Mouse (Mus musculus): Measurements from ENCODE around the gene C1qb.

Gene C1qb

DNA sequence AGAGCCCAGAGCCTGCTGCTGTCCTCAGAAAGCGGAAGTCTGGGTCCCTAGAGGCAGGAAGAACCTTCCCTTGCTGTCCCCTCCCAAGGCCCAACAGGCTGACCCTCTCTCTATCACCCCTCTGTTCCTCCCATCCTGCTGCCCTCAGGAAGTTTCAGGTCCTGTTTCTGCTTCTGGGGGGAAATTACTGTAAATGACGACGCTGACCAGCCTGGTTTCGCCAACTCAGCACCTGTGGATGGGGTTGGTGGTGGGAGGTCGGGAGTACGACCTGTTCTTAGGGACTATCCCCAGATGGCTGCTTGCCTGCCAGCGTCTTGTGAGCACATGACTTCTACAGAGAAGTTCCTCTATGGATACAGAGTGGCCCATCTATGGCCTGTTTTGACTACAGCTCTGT lies at the start of gene C1qb:
C1qb (minus strand) TSS at position 87 of the 400 bp plus-strand sequence.
- DNase-seq (ENCODE audit: low spot score in 2 of 2), result no peak

DNA sequence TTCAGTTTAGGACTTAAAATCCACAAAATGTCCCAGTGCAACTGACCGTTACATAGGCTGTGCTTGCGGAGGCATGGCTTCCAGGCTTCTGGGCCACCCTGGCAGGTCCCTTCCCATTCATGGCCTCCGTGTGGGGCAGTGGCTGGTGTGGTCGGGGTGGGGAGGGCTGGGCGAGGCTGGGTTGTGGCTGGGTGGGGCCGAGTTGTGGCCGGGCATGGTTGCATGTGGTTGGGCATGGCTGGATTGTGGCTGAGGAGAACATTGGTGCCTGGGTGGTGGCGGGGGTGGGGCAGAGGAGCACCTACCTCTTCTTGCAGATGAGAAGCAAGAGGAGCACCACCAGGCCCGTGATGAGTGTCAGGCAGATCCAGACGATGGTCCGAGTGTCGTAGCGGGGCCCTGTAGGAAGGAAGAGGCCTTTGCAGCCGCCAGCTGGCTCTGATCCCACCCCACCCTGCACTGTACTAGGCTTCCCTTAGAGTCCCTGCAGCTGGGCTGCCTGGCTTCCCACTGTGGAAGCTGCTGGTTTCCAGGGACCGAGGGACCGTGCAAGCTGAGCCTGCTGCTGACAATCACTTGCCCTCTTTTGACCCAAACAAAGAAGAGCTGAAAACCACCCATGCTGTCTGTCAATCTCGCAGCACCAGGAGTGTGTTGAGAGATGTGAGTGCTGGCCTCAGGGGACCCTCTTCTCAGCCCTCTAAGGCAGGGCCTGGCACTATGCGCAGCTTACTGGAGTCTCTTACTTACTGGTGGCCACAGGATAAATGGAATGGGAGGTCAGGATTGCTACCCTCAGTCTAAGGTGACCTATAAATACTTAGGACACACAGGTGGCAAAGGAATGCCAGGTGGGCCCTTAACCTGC lies 49.0 kb upstream of the C1qb start:
- DNase-seq (ENCODE audit: low spot score in 2 of 2), result no peak

DNA sequence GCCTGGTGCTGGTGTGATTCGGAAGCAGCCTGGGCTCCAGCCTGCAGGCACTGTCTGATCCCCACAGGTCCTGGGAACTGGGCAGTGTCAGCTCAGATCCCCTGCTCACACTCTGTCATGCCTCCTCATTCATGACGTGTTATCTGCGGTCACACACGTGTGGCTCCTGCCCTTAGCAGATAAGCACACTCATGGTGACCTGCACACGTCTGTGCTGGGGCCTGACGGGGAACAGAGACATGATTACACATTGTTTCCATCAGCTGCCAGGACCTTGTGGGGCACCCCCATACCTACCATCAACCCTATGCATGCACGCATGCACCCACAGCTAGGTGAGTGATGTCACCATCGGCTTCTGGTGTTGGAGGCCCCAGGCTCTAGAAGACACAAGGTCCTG lies 44.5 kb upstream of the C1qb start:
- no peak for DNase-seq (ENCODE audit: low spot score in 2 of 2)

DNA sequence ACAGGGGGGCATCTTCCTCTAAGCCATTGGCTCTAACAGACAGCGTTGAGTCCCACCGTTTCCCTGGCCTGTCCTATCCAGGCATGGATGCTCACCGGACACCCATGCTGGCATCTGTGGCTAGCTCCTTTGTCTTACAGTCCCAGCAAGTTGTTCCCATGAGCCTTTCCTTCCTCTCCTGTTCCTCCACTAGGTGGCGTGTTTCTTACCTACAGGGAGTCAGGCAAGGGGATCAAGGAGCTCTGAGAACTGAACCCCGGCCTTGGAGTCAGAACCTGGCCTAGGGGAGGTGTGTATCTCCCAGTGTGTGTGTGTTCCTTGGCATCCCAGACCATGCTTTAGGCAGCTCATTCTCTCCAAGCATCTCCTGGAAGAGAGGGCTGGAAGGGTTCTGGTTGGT lies 42.9 kb upstream of the C1qb start:
- DNase-seq (ENCODE audit: low spot score in 2 of 2), result peak in 1 of 2 experiments; percentile 38

DNA sequence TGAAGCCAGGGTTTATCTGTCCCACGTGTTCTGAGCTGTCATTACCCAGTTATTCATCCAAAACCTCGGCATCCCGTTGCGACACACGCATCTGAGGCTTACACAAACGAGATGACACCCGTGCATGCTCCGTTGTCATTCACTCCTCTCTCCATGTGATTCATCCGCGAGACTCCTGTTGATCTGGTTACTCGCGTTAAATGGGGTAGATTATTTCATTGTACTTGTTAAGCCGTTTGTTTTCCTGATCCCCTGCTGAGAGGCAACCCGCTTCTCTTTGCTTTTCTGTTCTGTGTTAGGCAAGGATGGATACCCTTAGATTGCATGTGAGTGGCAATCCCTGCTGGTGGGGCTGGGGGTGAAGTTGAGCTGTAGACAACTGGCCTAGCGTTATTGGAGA lies 39.8 kb upstream of the C1qb start:
- DNase-seq (ENCODE audit: low spot score in 2 of 2), result no peak

DNA sequence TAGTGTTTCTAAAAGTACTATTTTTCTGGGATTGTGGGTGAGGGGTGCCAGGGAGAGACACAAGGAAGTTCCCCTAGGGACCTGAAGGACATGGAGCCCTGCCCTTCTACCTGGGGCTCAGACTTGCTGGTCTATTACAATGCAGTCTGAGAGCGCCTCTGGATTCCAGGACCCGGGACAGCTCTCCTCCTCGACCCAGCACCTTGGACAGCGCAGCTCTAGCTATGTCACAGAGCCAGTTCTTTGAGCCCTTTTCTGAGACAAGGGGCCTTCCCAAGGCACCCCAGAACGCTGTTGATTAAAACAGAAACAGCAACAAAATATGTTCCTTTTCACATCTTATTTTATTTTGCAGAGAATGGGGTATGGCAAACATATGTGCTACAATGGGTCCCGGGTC lies 38.5 kb upstream of the C1qb start:
- no peak for DNase-seq (ENCODE audit: low spot score in 2 of 2)

DNA sequence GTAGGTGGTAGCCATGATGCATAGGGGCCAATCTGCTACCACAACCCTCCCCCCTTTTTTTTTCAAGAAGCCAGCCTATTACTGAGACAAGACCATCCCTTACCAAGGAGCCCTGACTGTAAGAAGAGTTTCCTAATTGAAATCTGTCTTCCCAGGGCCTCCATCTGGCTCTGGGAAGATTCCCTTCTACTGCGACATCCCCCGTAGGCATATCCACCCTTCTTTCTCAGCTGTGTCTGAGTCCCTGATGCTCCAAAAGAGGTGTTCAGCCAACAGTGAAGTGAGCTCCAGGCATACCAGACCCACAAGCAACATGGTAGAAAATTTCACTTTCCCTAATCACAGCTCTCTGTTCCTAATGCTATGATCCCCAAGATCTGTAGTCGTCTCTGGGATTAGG lies 33.5 kb upstream of the C1qb start:
- DNase-seq (ENCODE audit: low spot score in 2 of 2), result no peak

DNA sequence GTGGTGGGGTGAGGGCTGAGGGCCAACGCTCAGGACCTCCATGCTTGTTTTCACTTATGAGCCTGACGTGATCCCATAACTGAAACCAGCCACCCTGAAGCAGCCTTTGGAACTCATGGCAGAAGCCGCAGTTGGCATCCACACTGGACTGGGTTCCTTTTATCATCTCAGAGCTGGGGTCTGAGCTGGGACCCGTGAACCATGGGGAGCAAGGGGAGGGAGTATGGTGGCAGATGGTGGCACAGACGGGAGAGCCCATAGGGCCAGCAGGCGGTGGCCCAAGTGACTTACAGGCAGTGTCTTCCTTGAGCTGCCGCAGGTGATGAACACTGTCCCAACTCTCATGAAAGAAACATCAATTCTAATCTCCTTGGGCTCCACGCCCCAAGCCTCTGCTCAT lies 32.8 kb upstream of the C1qb start:
- no peak for DNase-seq (ENCODE audit: low spot score in 2 of 2)

DNA sequence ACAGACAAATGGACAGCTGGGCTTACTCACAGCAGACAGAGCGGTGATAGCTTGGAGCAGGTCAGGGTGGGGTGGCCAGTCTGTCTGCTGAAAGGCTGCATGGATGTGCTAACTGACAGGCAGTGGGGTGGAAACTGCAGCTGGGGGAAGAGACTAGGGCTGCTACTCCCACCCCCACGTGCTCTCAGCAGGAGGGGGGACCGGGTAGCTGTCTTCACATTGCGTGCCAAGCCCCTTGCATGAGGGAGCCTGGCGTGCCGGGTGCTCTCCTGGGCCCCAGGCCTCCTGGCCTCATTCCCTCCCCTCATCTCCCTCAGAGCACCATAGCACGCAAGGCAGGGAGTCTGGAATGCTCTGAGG lies 31.2 kb upstream of the C1qb start:
- DNase-seq (ENCODE audit: low spot score in 2 of 2), result no peak

DNA sequence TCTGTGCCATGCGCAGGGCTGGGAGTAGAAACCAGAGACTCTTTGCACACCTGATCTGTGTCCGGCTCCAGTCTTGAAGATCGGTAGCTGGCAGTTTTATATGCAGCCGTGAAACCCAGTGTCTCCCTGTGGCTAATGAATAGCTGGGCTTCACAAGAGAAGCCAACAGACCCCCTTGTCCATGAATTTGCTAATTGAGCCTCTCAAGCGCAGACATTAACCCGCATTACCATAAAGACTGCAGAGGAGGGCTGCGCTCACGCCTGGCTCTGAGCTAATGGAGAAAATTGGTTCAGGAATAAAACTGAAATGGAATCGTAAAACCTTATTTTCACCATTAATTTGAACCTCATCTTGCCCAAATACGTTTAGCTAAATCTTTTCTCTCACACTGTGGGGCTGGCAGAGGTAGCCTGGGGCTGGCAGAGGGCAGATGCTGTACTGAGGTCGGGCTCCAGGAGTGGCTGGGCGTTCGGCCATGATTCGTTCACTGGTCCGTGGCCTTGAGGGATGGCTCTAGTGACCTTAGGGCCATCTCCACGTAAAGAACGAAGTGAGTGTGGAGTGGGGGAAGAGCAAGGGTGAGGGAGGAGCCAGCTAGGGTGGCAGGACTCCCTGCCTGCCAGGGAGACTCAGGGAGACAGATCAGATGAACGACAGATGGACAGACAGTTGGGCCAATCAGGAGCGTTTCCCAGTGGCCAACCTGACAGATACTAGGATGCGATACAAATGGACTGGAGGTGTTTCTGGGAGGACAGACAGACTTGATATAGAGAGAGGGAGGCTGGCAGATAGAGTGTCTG lies 30.6 kb upstream of the C1qb start:
- peak in 1 of 2 experiments; percentile 56 for DNase-seq (ENCODE audit: low spot score in 2 of 2)

DNA sequence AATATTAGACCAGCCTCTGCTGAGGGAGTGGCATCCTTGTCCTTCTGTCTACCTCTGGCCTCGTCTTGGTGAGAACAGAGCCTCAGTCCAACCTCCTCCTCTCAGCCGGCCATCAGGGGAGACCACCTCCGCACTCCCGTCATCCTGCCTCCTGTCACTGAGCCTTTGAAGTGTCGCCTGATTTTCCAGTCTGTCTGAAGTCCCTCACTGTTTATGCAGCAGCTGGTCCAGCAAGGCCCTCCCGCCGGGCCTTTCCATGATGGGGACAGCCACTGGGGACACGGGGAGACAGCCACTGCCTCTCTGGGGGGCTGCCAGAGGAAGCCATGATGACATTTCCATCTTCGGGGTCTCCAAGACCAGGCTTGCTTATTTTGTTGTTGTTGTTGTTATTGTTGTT lies 26.9 kb upstream of the C1qb start:
- DNase-seq (ENCODE audit: low spot score in 2 of 2), result no peak

DNA sequence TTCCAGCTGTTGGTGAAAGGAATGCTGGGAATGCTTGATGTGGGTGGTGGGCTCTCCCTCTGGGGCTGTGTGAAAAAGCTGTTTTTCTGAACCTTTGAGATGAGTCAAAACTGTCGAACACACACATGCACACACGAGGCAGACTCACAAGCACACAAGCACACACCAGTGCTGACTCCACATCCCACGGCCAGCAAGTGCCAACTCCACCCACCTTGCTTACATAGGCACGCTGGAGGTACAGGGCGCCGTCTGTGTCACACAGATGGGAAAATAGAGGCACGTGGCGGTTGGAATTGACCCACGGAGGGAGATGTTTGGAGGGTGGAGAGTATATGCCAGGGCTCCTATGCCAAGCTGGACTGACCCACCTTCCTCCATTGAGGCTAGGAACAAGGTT lies 25.8 kb upstream of the C1qb start:
- DNase-seq (ENCODE audit: low spot score in 2 of 2), result no peak

DNA sequence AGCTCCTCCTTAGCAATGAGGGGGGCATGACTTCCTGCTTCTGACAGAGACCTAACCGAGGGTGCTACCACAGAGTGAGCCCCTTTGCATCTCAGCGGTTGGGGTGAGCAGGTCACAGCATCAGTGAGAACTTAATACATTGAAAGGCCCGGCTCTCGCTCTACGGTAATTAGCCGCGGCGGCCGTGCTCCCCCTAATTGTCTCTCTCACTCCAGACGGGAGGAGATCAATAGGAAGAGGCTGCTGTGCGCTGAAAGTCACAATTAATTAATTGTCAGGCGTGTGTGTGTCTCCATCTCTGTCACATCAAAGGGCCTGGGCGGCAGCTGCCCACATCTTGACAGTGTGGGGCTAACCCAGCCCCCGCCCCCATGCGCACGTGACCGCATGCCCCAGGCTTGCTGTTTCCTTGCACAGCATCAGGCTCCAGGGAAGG lies 25.2 kb upstream of the C1qb start:
- no peak for DNase-seq (ENCODE audit: low spot score in 2 of 2)

DNA sequence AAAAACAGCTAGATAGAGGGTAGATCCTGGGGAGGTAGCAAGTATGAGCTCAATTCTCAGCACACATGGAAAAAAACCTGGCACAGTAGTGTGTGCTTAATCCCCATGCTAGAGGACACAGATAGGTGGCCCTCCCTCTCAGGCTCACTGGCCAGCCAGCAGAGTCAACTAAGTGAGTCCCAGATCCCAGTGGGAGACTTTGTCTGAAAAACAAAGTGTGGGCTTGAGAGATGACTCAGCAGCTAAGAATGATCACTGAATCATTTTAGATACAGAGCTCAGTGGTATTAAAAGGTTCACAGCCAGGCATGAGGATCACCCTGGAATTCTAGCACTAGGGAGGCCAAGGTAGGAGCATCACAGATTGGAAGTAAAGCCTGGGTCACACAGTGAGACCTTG lies 21.8 kb upstream of the C1qb start:
- DNase-seq (ENCODE audit: low spot score in 2 of 2), result no peak

DNA sequence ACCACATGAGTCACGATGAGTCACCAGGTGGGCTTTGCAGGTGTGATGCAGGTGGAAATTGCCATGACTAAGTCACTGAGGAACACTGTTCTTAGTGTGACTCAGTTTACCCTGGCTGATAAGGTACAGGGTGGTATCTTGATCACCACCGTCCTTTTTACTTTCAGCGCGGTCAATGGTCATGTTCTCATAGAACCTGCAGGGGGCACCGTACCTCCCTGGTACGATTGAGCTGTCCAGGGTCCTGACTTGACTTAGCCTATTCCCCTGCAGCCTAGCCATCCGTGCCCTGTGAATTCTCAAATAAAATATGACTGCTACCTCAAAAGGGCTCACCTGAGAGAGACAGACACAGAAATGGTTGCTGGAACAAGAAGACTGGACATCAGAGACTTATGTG lies 21.0 kb upstream of the C1qb start:
- no peak for DNase-seq (ENCODE audit: low spot score in 2 of 2)

DNA sequence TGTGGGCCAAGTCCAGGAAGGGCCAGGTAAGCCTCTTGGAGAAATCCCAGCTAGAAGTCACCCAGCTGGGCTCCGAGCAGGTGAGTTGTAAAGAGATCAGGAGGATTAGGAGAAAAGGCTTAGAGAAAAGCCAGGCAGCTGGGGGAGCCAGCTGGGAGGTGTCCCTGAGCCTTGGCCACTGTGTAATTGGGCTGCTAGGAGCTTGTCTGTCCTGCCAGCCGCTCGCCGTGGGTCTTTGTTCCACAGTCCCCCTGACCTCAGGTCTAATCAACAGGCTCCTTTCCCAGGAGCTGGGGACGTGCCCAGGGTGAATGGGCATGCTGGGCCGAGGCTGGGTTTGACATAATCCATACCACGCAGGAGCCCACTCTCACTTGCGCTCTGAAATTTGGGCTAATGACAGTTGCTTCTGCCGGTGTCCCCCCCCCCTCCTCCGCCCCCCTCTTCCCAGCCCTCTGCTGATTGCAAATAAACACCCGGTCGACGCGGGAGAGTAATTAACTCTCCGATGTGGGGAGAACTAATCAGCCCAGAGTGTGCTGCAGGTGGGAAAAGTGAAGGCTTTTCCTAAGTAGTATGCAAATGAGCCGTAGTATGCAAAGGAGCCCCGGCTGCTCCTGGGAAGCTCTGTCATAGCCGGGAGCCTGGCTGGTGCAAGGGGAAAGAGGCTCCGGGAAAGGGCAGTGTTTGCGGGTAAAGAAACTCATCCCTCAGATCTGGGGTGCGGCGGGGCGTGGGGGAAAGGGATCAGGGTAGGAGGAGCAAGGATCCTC lies 19.0 kb upstream of the C1qb start:
- no peak for DNase-seq (ENCODE audit: low spot score in 2 of 2)

DNA sequence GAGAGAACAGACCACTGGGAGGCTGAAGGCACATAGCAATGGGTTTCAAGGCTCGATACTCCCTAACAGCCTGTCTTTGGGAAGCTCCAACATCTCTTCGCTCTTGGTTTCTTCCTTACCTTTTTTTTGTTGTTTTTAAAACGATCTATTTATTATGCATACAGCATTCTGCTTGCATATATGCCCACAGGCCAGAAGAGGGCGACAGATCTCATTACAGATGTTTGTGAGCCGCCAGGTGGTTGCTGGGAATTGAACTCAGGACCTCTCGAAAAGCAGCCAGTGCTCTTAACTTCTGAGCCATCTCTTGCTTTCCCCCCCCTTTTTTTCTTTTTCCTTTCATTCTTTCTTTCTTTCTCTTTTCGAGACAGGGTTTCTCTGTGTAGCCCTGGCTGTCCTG lies 13.2 kb upstream of the C1qb start:
- no peak for DNase-seq (ENCODE audit: low spot score in 2 of 2)

DNA sequence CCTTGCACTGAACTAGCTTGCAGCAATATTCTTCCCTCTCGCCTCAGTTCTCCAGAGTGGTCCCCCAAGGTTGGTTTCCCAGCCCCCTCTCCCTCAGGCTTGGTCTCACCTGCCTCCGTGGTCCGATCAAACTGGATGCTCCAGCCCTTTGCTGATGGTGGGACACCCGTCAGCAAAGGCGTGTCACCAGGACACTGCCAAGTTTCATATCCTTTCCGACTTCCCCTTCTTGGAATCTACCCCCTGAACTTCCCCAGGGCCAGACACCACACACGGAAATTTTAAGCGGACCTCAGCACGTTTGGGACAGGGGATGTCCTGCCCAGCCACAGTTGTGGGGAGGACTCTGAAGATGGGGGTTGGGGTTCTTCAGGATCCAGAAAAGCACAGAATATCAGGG lies 12.7 kb upstream of the C1qb start, which contains the start of gene C1qa:
C1qa (minus strand) TSS at position 167 of the 400 bp plus-strand sequence.
- DNase-seq (ENCODE audit: low spot score in 2 of 2), result no peak

DNA sequence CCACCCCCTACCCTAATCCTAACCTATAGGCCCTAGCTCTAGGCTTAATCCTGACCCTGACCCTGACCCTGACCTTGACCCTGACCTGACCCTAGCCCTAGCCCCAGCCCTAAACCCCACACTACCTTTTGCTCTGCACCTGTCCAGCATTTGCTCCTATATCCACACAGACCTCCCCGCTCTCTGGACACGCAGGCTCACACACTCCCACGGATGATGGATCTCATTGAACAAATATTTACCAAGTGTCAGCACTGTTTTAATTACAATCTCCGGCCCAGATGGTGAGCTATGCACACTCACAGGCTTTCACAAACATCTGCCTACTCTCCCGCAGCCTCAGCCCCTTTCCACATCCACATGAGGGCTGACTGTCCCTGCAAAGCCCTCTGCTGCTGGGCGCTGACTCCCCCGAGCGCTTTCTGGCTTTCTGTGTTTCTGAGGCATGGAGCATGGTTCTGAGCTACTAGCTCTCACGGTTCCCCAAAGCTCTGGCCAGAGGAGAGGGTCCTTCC lies 12.2 kb upstream of the C1qb start:
- no peak for DNase-seq (ENCODE audit: low spot score in 2 of 2)

DNA sequence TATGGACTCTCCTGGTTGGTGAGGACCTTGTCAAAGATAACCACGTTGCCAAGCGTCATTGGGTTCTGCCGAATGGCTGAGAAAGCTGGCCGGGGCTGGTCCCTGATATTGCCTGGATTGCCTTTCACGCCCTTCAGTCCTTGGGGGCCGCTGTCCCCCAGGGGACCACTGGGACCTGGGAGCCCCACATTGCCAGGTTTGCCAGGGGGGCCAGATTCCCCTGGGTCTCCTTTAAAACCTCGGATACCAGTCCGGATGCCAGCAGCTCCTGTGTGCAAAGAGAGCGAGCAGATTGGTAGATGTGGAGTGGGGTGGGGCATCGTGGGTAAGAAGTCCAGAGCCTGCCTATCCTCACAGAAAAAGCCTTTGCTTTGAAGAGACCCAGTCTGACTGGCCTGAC lies 10.5 kb upstream of the C1qb start:
- DNase-seq (ENCODE audit: low spot score in 2 of 2), result no peak

DNA sequence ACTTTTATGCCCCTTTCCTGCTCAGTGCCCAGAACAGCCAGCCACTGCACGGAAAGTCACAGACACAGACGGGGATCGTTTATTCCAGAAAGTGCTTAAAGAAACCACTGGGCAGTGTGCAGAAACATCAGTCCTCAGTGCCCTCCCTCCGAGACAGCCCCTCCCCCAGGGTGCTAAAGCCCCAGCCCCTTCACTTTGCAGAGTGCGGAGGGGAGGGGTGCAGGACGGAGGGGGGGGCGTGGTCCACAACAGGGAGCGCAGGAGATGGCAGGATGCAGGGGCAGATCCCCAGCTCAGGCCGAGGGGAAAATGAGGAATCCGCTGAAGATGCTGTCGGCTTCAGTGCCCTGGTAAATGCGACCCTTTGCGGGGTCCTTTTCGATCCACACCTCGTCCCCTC lies 9.9 kb upstream of the C1qb start:
- no peak for DNase-seq (ENCODE audit: low spot score in 2 of 2)

DNA sequence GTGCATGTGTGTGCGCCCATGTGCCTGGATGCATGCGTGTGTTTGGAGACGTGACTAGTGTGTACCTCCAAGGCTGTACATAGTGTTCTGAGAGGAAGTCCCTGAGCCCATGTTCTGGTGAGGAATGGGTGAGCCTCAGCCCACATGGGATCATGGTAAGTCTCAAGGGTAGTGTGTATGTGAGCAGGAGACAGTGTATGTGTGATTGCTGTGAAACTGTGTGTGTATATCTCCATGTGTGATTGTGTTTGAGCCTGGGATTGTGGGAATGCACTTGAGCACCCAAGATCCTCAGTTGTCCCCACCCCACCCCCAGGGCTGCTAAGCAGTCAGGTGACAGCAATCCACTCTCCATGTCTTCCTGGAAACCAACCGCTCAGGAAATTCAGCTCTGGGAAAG lies 8.8 kb upstream of the C1qb start:
- no peak for DNase-seq (ENCODE audit: low spot score in 2 of 2)
